Mouse (Mus musculus): ENCODE measurements around the gene March6.

- no peak for TF ChIP-seq CTCF (IDR thresholded peaks at IDR 0.05; ENCODE audit: borderline replicate concordance, extremely low read depth, insufficient read depth, insufficient read length)
- TF ChIP-seq POLR2A (IDR thresholded peaks at IDR 0.05; ENCODE audit: borderline replicate concordance, extremely low read depth, insufficient read depth, insufficient read length, poor library complexity, severe bottlenecking) = no peak
These were observed 1.8 kb downstream of the March6 start for GRCm38 (mm10) chr15:31529103-31529502.
